8 mouse cellular contexts compared by ENCODE assay signal in genomic region chr8:31315359-31315705, GRCm38 (mm10).
DNase-seq lines count a peak whose midpoint lies in the region; ATAC-seq and TF ChIP-seq lines count a peak whose summit lies in the region.
"Had no signal": no experiment of that assay in that cellular context is flagged by ENCODE, and none has a peak within 500 bp of the region (broad histone marks: within the 10 kb centered on the region; RNA-seq: fewer than 3 reads in every experiment).

No protein-coding gene starts in this region.

- H3K9ac ChIP-seq in heart, embryonic 13.5 days: peak overlapping the region; percentile 28; the same call in 1 of the 2 replicates
- H3K9ac ChIP-seq in midbrain, embryonic 12.5 days (replicated peaks): no peak overlapping the region
- H3K9ac ChIP-seq in midbrain, postnatal 0 days (replicated peaks; ENCODE audit: low read length, poor library complexity, severe bottlenecking): no peak overlapping the region
- no peak overlapping the region for H3K9ac ChIP-seq in midbrain, embryonic 14.5 days (replicated peaks; ENCODE audit: low read length)

- no peaks in the 10 kb centered on the region for H3K27me3 ChIP-seq in heart, embryonic 13.5 days (replicated peaks)
- no peaks in the 10 kb centered on the region for H3K27me3 ChIP-seq in heart, embryonic 10.5 days (ENCODE audit: insufficient read depth, poor library complexity, severe bottlenecking)
- no peaks in the 10 kb centered on the region for H3K27me3 ChIP-seq in midbrain, embryonic 12.5 days
- no peaks in the 10 kb centered on the region for H3K27me3 ChIP-seq in midbrain, postnatal 0 days (ENCODE audit: insufficient read depth, low read length)
- H3K27me3 ChIP-seq in midbrain, embryonic 14.5 days (ENCODE audit: control insufficient read depth, insufficient read depth, low read length): no peaks in the 10 kb centered on the region

- peaks cover 4% of the 10 kb centered on the region; the same call in 1 of the 2 replicates for H3K9me3 ChIP-seq in heart, embryonic 13.5 days
- H3K9me3 ChIP-seq in heart, embryonic 10.5 days: 0 out of 2 replicates have a peak, but pooled peaks cover 3% of the 10 kb centered on the region
- peaks cover 4% of the 10 kb centered on the region; the same call in 1 of the 2 replicates for H3K9me3 ChIP-seq in midbrain, embryonic 12.5 days
- no peaks in the 10 kb centered on the region for H3K9me3 ChIP-seq in midbrain, postnatal 0 days (ENCODE audit: low read length)
- no peaks in the 10 kb centered on the region for H3K9me3 ChIP-seq in midbrain, embryonic 14.5 days (ENCODE audit: control insufficient read depth, low read length)

- 0 out of 2 replicates have a peak overlapping the region, but pooled peaks have one; percentile 5 for H3K27ac ChIP-seq in heart, embryonic 13.5 days (replicated peaks)
- H3K27ac ChIP-seq in heart, embryonic 10.5 days: no peak overlapping the region
- no peak overlapping the region for H3K27ac ChIP-seq in midbrain, embryonic 12.5 days (replicated peaks)
- no peak overlapping the region for H3K27ac ChIP-seq in midbrain, postnatal 0 days (ENCODE audit: low read depth, low read length)
- H3K27ac ChIP-seq in midbrain, embryonic 14.5 days (replicated peaks; ENCODE audit: low read depth, low read length): no peak overlapping the region

- no peaks in the 10 kb centered on the region for H3K36me3 ChIP-seq in heart, embryonic 13.5 days
- no peaks in the 10 kb centered on the region for H3K36me3 ChIP-seq in heart, embryonic 10.5 days
- H3K36me3 ChIP-seq in midbrain, embryonic 12.5 days: no peaks in the 10 kb centered on the region
- H3K36me3 ChIP-seq in midbrain, postnatal 0 days (ENCODE audit: insufficient read depth, low read length): no peaks in the 10 kb centered on the region
- H3K36me3 ChIP-seq in midbrain, embryonic 14.5 days (ENCODE audit: control insufficient read depth, insufficient read depth, low read length): no peaks in the 10 kb centered on the region

- ATAC-seq in heart, embryonic 13.5 days (ENCODE audit: extremely low read depth, insufficient number of reproducible peaks, low FRiP score, low TSS enrichment): no peak
- peak; percentile 23; the same call in 1 of the 2 replicates for ATAC-seq in midbrain, embryonic 12.5 days (ENCODE audit: low FRiP score, low read depth)
- no peak for ATAC-seq in midbrain, postnatal 0 days (ENCODE audit: low FRiP score)
- peak; percentile 53; the same call in 1 of the 2 replicates for ATAC-seq in midbrain, embryonic 14.5 days (ENCODE audit: low FRiP score, low TSS enrichment)

- DNase-seq in heart, embryonic 10.5 days (ENCODE audit: low spot score): no peak
- DNase-seq in midbrain, postnatal 0 days (ENCODE audit: low spot score): no peak
- DNase-seq in heart, postnatal 10 days: peak; percentile 9 to 14
- peak; percentile 69 for DNase-seq in midbrain, embryonic 14.5 days
- DNase-seq in spleen, postnatal 36 days (ENCODE audit: low spot score in 2 of 2): no peak
- DNase-seq: liver had no signal

- intact Hi-C loops in heart, postnatal 10 days (cut with DNase I): no loop called here

- H3K4me2 ChIP-seq in heart, embryonic 13.5 days: peak overlapping the region; percentile 60
- H3K4me2 ChIP-seq in midbrain, embryonic 12.5 days (replicated peaks): no peak overlapping the region
- no peak overlapping the region for H3K4me2 ChIP-seq in midbrain, postnatal 0 days (ENCODE audit: low read depth, low read length, poor library complexity, severe bottlenecking)
- no peak overlapping the region for H3K4me2 ChIP-seq in midbrain, embryonic 14.5 days (ENCODE audit: low read length)

- H3K4me3 ChIP-seq in heart, embryonic 13.5 days: 0 out of 2 replicates have a peak overlapping the region, but pooled peaks have one; percentile 8
- H3K4me3 ChIP-seq in heart, embryonic 10.5 days: no peak overlapping the region; the same call in 1 of the 2 replicates
- H3K4me3 ChIP-seq in midbrain, embryonic 12.5 days: no peak overlapping the region
- no peak overlapping the region for H3K4me3 ChIP-seq in midbrain, postnatal 0 days (ENCODE audit: low read depth, low read length)
- H3K4me3 ChIP-seq in midbrain, embryonic 14.5 days (replicated peaks; ENCODE audit: low read depth, low read length): no peak overlapping the region

- peaks cover 15% of the 10 kb centered on the region for H3K4me1 ChIP-seq in heart, embryonic 13.5 days
- peaks cover 18% of the 10 kb centered on the region; the same call in 1 of the 2 replicates for H3K4me1 ChIP-seq in heart, embryonic 10.5 days
- H3K4me1 ChIP-seq in midbrain, embryonic 12.5 days: no peaks in the 10 kb centered on the region
- no peaks in the 10 kb centered on the region for H3K4me1 ChIP-seq in midbrain, postnatal 0 days (ENCODE audit: insufficient read depth, low read length)
- 0 out of 2 replicates have a peak, but pooled peaks cover 3% of the 10 kb centered on the region for H3K4me1 ChIP-seq in midbrain, embryonic 14.5 days (ENCODE audit: control insufficient read depth, insufficient read depth, low read length)

- no peak for TF ChIP-seq CTCF in midbrain, postnatal 0 days (IDR thresholded peaks at IDR 0.05)

- 20% methylated on average over 8 of the region's 8 CpGs for WGBS in heart, embryonic 13.5 days
- 37% methylated on average over 8 of the region's 8 CpGs for WGBS in heart, embryonic 10.5 days
- WGBS in midbrain, embryonic 12.5 days: 40% methylated on average over 8 of the region's 8 CpGs
- WGBS in midbrain, postnatal 0 days: 21% methylated on average over 8 of the region's 8 CpGs
- WGBS in midbrain, embryonic 14.5 days: 19% methylated on average over 8 of the region's 8 CpGs

Comparison
In these comparisons a context has a peak if more than half of its experiments do, and no peak if none do; other contexts are left out.
1. ATAC-seq: peak in midbrain, embryonic 12.5 days (single experiment) and midbrain, embryonic 14.5 days (single experiment); none in heart, embryonic 13.5 days (single experiment) and midbrain, postnatal 0 days (single experiment).
2. DNase-seq: peak in heart, postnatal 10 days (2 of 2) and midbrain, embryonic 14.5 days (single experiment); none in heart, embryonic 10.5 days (single experiment), midbrain, postnatal 0 days (single experiment) and spleen, postnatal 36 days (0 of 2).